Mouse (Mus musculus) C2C12 (cell line): Measurements from ENCODE around the gene Hoxb3.

Experiments
- CEBPB ChIP-seq: IDR thresholded peaks from one replicate; pipeline ENCODE4 v1.6.1; 2011; ENCODE audit warnings: low read depth, mild to moderate bottlenecking, control low read depth, moderate library complexity
- CTCF ChIP-seq: IDR thresholded peaks from one replicate; pipeline ENCODE4 v1.5.1; 2011; ENCODE audit not compliant: control insufficient read depth, insufficient read depth, insufficient read length
- MAX ChIP-seq: IDR thresholded peaks from one replicate; pipeline ENCODE4 v1.6.1; 2011; ENCODE audit warnings: mild to moderate bottlenecking, control low read depth
- MYOD1 ChIP-seq: IDR thresholded peaks from one replicate; pipeline ENCODE4 v1.6.1; 2011; ENCODE audit warnings: low read depth; ENCODE audit not compliant: control insufficient read depth, insufficient read length
- MYOG ChIP-seq: IDR thresholded peaks from one replicate; pipeline ENCODE4 v1.6.1; 2011; ENCODE audit not compliant: control insufficient read depth, insufficient read length; ENCODE audit errors: extremely low read depth
- USF1 ChIP-seq: IDR thresholded peaks from one replicate; pipeline ENCODE4 v1.6.1; 2011; ENCODE audit warnings: low read depth, mild to moderate bottlenecking, control low read depth, moderate library complexity

DNA sequence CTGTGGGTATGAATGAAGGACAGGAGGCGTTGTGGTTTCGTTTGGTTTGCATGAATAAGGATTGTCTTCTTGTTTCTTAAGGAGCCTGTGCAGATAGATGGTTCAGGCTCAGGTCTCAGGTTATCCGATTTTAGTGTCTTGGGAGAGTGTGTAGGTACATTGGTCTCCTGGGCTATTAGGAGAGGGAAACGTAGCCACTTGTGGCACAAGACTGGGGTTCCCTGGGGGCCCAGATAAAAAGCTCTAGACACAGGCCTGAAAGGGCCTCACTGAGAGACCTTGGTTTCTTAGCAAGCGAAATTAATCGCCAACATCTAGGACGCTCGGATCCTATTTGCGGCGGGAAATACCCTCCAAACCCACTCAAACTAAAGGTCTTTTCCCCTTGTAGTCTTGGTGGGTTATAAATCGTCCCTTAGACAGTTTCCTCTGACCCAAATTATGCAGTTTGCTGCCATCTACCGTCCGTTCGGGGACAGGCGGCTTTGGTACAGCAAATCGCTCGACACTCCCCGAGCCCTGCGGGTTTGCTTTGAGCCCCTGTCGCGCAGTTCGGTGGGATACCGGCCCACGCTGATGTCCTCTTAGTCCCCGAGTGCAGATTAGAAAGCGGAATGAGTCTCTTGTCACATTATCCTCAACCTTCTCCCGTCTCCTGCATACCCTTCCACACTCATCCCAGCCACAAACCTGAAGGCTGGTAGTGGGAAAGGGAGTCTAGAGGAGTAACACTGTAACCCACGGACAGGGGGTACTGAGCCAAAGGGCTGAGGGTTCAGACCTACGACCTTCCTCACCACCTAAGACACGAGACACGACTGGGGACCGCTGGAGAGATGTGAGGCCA, 28.7 kb upstream of the Hoxb3 start:
- TF ChIP-seq CTCF: peak; percentile 70
- TF ChIP-seq MYOG: no peak
- no peak for TF ChIP-seq USF1
- no peak for TF ChIP-seq MYOD1
- no peak for TF ChIP-seq CEBPB
- TF ChIP-seq MAX: no peak
